Mouse (Mus musculus): ENCODE data around the gene Apopt1. TPM values are rescaled to one million over a fixed set of nuclear protein-coding genes. Genes with fewer than 3 reads are reported as not detected.

Gene Apopt1
- polyA plus RNA-seq, 2 experiments, result 13.4 to 20.0 TPM

GRCm38 (mm10) chr12:111725338-111726121, 12.5 kb downstream of the Apopt1 start:
- ATAC-seq (ENCODE audit: insufficient read depth), result no peak
- H3K4me1 ChIP-seq (replicated peaks; ENCODE audit: control insufficient read depth in 2 of 2, insufficient read depth in 2 of 2, low read length in 1 of 2), result no peaks in the 10 kb centered on the region
- no peak for DNase-seq (ENCODE audit: low read depth in 3 of 3, low spot score in 3 of 3)
- H3K4me2 ChIP-seq (ENCODE audit: low read depth), result no peak overlapping the region
- 69% methylated on average over 12 of the region's 12 CpGs for WGBS (ENCODE audit: insufficient replicate concordance)
- no peak overlapping the region for H3K4me3 ChIP-seq (ENCODE audit: insufficient read depth in 1 of 2, low read depth in 2 of 2, low read length in 2 of 2)
- no peak overlapping the region for H3K9ac ChIP-seq (replicated peaks)
- no peak overlapping the region for H3K27ac ChIP-seq
- H3K36me3 ChIP-seq (replicated peaks; ENCODE audit: control insufficient read depth, insufficient read depth, low read depth), result no peaks in the 10 kb centered on the region; the same call in 1 of the 2 replicates
- TF ChIP-seq EP300 (IDR thresholded peaks at IDR 0.05; ENCODE audit: low read depth) (no peak), CTCF (IDR thresholded peaks at IDR 0.05; ENCODE audit: low read depth) (no peak)
- no peaks in the 10 kb centered on the region for H3K9me3 ChIP-seq (ENCODE audit: control insufficient read depth, low read length)
- no peaks in the 10 kb centered on the region for H3K27me3 ChIP-seq (ENCODE audit: control insufficient read depth, insufficient read depth, low read length)

- TF ChIP-seq CTCF (IDR thresholded peaks at IDR 0.05; ENCODE audit: low read depth) (no peak), EP300 (IDR thresholded peaks at IDR 0.05; ENCODE audit: low read depth) (no peak)
- no peak overlapping the region for H3K27ac ChIP-seq
- WGBS (ENCODE audit: insufficient replicate concordance), result 43% methylated on average over 4 of the region's 4 CpGs
These were observed 13.0 kb downstream of the Apopt1 start for GRCm38 (mm10) chr12:111726122-111726463.

GRCm38 (mm10) chr12:111727956-111728355, 14.9 kb downstream of the Apopt1 start:
- Histone ChIP-seq H3K27ac (no peak overlapping the region), H3K27me3 (ENCODE audit: control insufficient read depth, insufficient read depth, low read length) (no peaks in the 10 kb centered on the region), H3K9ac (replicated peaks) (no peak overlapping the region), H3K4me3 (ENCODE audit: insufficient read depth in 1 of 2, low read depth in 2 of 2, low read length in 2 of 2) (no peak overlapping the region), H3K36me3 (replicated peaks; ENCODE audit: control insufficient read depth, insufficient read depth, low read depth) (no peaks in the 10 kb centered on the region; the same call in 1 of the 2 replicates), H3K4me2 (ENCODE audit: low read depth) (no peak overlapping the region), H3K4me1 (replicated peaks; ENCODE audit: control insufficient read depth in 2 of 2, insufficient read depth in 2 of 2, low read length in 1 of 2) (peaks cover 0 to 4% of the 10 kb centered on the region in 2 experiments; a peak in 2 of 4 replicates), H3K9me3 (ENCODE audit: control insufficient read depth, low read length) (no peaks in the 10 kb centered on the region)
- DNase-seq (ENCODE audit: low read depth in 3 of 3, low spot score in 3 of 3), result no peak
- 73% methylated on average over 1 of the region's 1 CpGs for WGBS (ENCODE audit: insufficient replicate concordance)
- no peak for ATAC-seq (ENCODE audit: insufficient read depth)
- TF ChIP-seq EP300 (IDR thresholded peaks at IDR 0.05; ENCODE audit: low read depth) (no peak), CTCF (IDR thresholded peaks at IDR 0.05; ENCODE audit: low read depth) (no peak)

More at GRCm38 (mm10) chr12:111726122-111726463, 13.0 kb downstream of the Apopt1 start:
- no peak overlapping the region for H3K4me2 ChIP-seq (ENCODE audit: low read depth)
- H3K27me3 ChIP-seq (ENCODE audit: control insufficient read depth, insufficient read depth, low read length), result no peaks in the 10 kb centered on the region
- no peaks in the 10 kb centered on the region for H3K9me3 ChIP-seq (ENCODE audit: control insufficient read depth, low read length)
- no peaks in the 10 kb centered on the region for H3K4me1 ChIP-seq (replicated peaks; ENCODE audit: control insufficient read depth in 2 of 2, insufficient read depth in 2 of 2, low read length in 1 of 2)
- DNase-seq (ENCODE audit: low read depth in 3 of 3, low spot score in 3 of 3), result no peak
- no peaks in the 10 kb centered on the region; the same call in 1 of the 2 replicates for H3K36me3 ChIP-seq (replicated peaks; ENCODE audit: control insufficient read depth, insufficient read depth, low read depth)
- H3K9ac ChIP-seq (replicated peaks), result no peak overlapping the region
- no peak overlapping the region for H3K4me3 ChIP-seq (ENCODE audit: insufficient read depth in 1 of 2, low read depth in 2 of 2, low read length in 2 of 2)
- no peak for ATAC-seq (ENCODE audit: insufficient read depth)

GRCm38 (mm10) chr12:111731822-111732807, 19.1 kb downstream of the Apopt1 start:
- TF ChIP-seq CTCF (IDR thresholded peaks at IDR 0.05; ENCODE audit: low read depth), result peak; percentile 99
- TF ChIP-seq EP300 (IDR thresholded peaks at IDR 0.05; ENCODE audit: low read depth), result no peak
- no peak overlapping the region for H3K9ac ChIP-seq (replicated peaks)
- H3K27me3 ChIP-seq (ENCODE audit: control insufficient read depth, insufficient read depth, low read length), result no peaks in the 10 kb centered on the region
- ATAC-seq (ENCODE audit: insufficient read depth), result peak; percentile 82
- no peaks in the 10 kb centered on the region for H3K36me3 ChIP-seq (replicated peaks; ENCODE audit: control insufficient read depth, insufficient read depth, low read depth)
- H3K27ac ChIP-seq, result no peak overlapping the region
- no peak overlapping the region for H3K4me3 ChIP-seq (ENCODE audit: insufficient read depth in 1 of 2, low read depth in 2 of 2, low read length in 2 of 2)
- WGBS (ENCODE audit: insufficient replicate concordance), result 28% methylated on average over 30 of the region's 30 CpGs
- H3K9me3 ChIP-seq (ENCODE audit: control insufficient read depth, low read length), result no peaks in the 10 kb centered on the region
- no peak overlapping the region for H3K4me2 ChIP-seq (ENCODE audit: low read depth)
- H3K4me1 ChIP-seq (replicated peaks; ENCODE audit: control insufficient read depth in 2 of 2, insufficient read depth in 2 of 2, low read length in 1 of 2), result peaks cover 0 to 4% of the 10 kb centered on the region in 2 experiments; a peak in 2 of 4 replicates
- peak; percentile 61 to 70 (median 63) for DNase-seq (ENCODE audit: low read depth in 3 of 3, low spot score in 3 of 3)
